Mouse (Mus musculus) midbrain, embryonic 15.5 days (tissue): ENCODE data around the gene Yif1a. TPM values are rescaled to one million over a fixed set of nuclear protein-coding genes. Genes with fewer than 3 reads are reported as not detected.
"Not testable (repeated sequence)": the region's sequence is repeated elsewhere in the genome, so short reads cannot be mapped to it uniquely, and the experiment has no call there.

Experiments
- ATAC-seq: fragments of 200-750 bp; cut with Nextera tagmentation; replicated peaks from 2 replicates; pipeline ENCODE4 v1.8.0; 2017; ENCODE audit warnings: moderate TSS enrichment
- H3K27ac ChIP-seq: fragments of 300-500 bp; sonication (generic); 2 replicates; pipeline ENCODE4 v1.5.1; 2015; ENCODE audit warnings: mild to moderate bottlenecking, inconsistent platforms
- H3K27me3 ChIP-seq: fragments of 300-500 bp; sonication (generic); replicated peaks from 2 replicates; pipeline ENCODE4 v1.6.1; 2015; ENCODE audit warnings: inconsistent platforms
- H3K36me3 ChIP-seq: fragments of 300-500 bp; sonication (generic); replicated peaks from 2 replicates; pipeline ENCODE4 v1.6.1; 2015; ENCODE audit warnings: inconsistent platforms
- H3K4me1 ChIP-seq: fragments of 300-500 bp; sonication (generic); 2 replicates; pipeline ENCODE4 v1.6.1; 2015; ENCODE audit warnings: inconsistent platforms
- H3K4me2 ChIP-seq: fragments of 300-500 bp; sonication (generic); 2 replicates; pipeline ENCODE4 v1.6.1; 2015; ENCODE audit warnings: inconsistent platforms, mild to moderate bottlenecking, moderate library complexity
- H3K4me3 ChIP-seq: fragments of 300-500 bp; sonication (generic); 2 replicates; pipeline ENCODE4 v1.5.1; 2015; ENCODE audit warnings: mild to moderate bottlenecking, inconsistent platforms
- H3K9ac ChIP-seq: fragments of 300-500 bp; sonication (generic); 2 replicates; pipeline ENCODE4 v1.6.1; 2015; ENCODE audit warnings: mild to moderate bottlenecking, inconsistent platforms
- H3K9me3 ChIP-seq: fragments of 300-500 bp; sonication (generic); 2 replicates; pipeline ENCODE4 v1.6.1; 2016; ENCODE audit warnings: inconsistent platforms
- WGBS: fragments of 180-500 bp; shearing (Covaris S2); methylation state at CpG from one replicate; pipeline ENCODE4 v1.1.7; 2015; ENCODE audit warnings: mixed read lengths; 5-methylcytosine and 5-hydroxymethylcytosine counted together
- polyA plus RNA-seq: library from polyadenylated mRNA; unstranded; fragments of >200 nt; fragmentation: Nextera tagmentation; extraction: Ambion mirVana; gene quantifications from 2 replicates; pipeline ENCODE4 v1.2.1, GENCODE M21; 2015

The Yif1a gene
- polyA plus RNA-seq, 1 experiment from 2014 or later, result 43.4 TPM

GRCm38 (mm10) chr19:5082005-5082404 lies 6.3 kb upstream of the Yif1a start:
- Histone ChIP-seq H3K4me3 (no peak overlapping the region), H3K27ac (no peak overlapping the region), H3K9ac (no peak overlapping the region), H3K9me3 (no peaks in the 10 kb centered on the region), H3K4me2 (no peak overlapping the region), H3K27me3 (peaks cover 67% of the 10 kb centered on the region), H3K36me3 (no peaks in the 10 kb centered on the region), H3K4me1 (peaks cover 19% of the 10 kb centered on the region)
- no peak for ATAC-seq
- 71% methylated on average over 18 of the region's 18 CpGs for WGBS

- Histone ChIP-seq H3K4me2 (no peak overlapping the region), H3K9me3 (no peaks in the 10 kb centered on the region), H3K4me1 (peaks cover 24% of the 10 kb centered on the region), H3K36me3 (no peaks in the 10 kb centered on the region), H3K27me3 (peaks cover 67% of the 10 kb centered on the region), H3K27ac (no peak overlapping the region), H3K9ac (no peak overlapping the region), H3K4me3 (no peak overlapping the region)
- 75% methylated on average over 24 of the region's 24 CpGs for WGBS
- no peak for ATAC-seq
Measured at GRCm38 (mm10) chr19:5082596-5082995, 5.7 kb upstream of the Yif1a start.

DNA sequence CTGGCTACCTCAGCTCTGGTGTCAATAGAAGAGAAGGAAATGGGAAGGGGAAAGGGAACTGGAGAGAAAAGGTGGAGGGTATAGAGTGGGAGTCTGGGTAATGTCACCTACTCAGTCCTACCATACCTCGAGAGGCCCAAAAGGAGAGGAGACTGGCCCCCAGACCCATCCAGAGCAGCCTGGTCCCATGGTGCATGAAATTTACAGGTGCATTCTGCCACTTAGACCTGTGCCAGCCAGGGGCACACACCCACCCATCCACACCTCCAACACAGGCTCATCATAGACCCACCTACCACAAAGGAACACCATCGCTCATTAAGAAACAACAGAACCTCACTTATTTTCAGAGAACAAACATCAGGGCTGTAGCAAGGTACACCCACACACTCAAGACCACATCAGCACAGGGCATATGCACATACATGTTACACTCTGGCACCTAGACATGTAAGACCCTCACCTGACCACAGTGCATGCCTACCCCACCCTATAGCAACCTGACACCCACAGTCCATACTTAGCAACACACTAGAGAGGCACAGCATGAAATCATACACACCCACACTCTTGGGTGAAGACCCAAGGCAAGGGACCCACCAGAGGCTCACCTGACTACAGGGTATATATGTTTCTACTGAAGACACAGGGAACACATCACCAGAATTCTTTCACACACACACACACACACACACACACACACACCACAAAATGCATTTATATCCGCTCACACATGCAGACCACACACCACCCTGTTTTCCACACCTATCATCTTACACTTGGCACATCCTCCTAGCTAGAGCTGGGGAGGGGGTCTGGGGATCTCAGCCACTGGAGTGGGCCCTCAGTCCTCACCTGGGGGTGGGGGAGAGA lies 4.1 kb upstream of the Yif1a start:
- no peaks in the 10 kb centered on the region for H3K9me3 ChIP-seq
- ATAC-seq, result no peak
- no peak overlapping the region for H3K27ac ChIP-seq
- H3K4me3 ChIP-seq, result peak overlapping the region; percentile 68
- H3K9ac ChIP-seq, result peak overlapping the region; percentile 69
- peaks cover 31% of the 10 kb centered on the region for H3K4me1 ChIP-seq
- peak overlapping the region; percentile 82 for H3K4me2 ChIP-seq
- no peaks in the 10 kb centered on the region for H3K36me3 ChIP-seq
- H3K27me3 ChIP-seq, result peaks cover 67% of the 10 kb centered on the region
- WGBS, result 71% methylated on average over 3 of the region's 3 CpGs

GRCm38 (mm10) chr19:5084834-5085144 lies 3.5 kb upstream of the Yif1a start:
- Histone ChIP-seq H3K4me2 (peak overlapping the region; percentile 82), H3K9me3 (no peaks in the 10 kb centered on the region), H3K4me3 (peak overlapping the region; percentile 68), H3K27me3 (peaks cover 64% of the 10 kb centered on the region), H3K4me1 (peaks cover 37% of the 10 kb centered on the region), H3K27ac (no peak overlapping the region), H3K9ac (peak overlapping the region; percentile 69), H3K36me3 (0 out of 2 replicates have a peak, but pooled peaks cover 1% of the 10 kb centered on the region)
- ATAC-seq, result no peak
- WGBS, result 2% methylated on average over 15 of the region's 15 CpGs

DNA sequence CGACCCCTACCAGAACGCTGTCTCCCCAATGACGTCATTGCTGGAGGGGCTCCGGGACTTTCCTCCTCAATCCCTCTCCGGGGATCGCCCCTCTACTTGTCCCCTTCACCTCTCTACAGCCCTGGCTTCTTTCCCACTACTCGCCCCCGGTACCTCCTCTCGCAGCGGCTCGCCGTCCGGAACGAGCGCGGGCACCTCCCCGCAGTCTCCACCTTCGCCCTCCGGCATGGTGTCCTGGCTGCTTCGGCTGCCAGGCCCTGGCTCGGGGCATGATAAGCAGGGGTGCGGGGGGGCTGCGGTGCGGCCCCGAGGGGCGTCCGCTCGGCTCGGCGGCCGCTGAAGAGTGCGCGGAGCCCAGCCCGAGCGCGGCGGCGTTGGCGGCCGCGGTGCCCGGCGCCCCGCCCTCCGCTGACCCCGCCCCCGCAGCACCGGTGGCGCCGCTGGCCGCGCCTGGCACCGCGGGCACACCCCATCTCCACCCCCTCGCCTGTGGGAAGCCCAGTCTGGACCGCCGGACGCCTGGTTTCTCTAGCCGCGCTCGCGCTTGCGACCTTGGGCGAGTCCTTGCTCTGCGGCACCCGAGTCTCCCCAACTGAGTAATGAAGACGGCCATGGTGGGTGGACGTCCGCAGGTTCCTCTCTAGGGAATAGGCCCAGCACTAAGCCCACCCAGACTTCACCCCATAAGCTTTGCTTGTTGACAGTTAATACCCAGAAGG lies 3.0 kb upstream of the Yif1a start, which contains the start of gene Tmem151a:
Tmem151a (minus strand) TSS at position 387 of the 719 bp plus-strand sequence.
- H3K36me3 ChIP-seq, result 0 out of 2 replicates have a peak, but pooled peaks cover 3% of the 10 kb centered on the region
- no peaks in the 10 kb centered on the region for H3K9me3 ChIP-seq
- H3K4me1 ChIP-seq, result peaks cover 37% of the 10 kb centered on the region
- H3K27me3 ChIP-seq, result peaks cover 59% of the 10 kb centered on the region
- under 1% methylated on average over 69 of the region's 69 CpGs for WGBS
- H3K4me3 ChIP-seq, result peak within 1 kb of the TSS; percentile 68
- no peak for ATAC-seq
- H3K9ac ChIP-seq, result peak within 1 kb of the TSS; percentile 69
- no peak within 1 kb of the TSS for H3K27ac ChIP-seq
- H3K4me2 ChIP-seq, result peak within 1 kb of the TSS; percentile 82

DNA sequence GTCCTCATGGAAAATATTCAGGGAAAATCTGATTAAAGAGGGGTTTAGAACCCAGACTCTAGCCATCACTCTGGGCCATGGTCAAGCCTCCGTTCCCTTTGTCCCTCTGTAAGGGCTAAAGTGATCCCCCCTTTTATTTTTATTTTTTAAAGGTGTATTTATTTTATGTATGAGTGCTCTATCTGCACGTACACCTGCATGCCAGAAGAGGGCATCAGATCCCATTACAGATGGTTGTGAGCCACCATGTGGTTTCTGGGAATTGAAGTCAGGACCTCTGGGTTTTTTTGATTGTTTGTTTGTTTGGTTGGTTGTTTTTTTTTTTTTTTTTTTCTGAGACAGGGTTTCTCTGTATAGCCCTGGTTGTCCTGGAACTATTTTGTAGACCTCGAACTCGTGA lies 1.8 kb upstream of the Yif1a start:
- not testable (repeated sequence) for H3K4me2 ChIP-seq, H3K9ac ChIP-seq, H3K36me3 ChIP-seq, ATAC-seq, H3K27ac ChIP-seq, H3K9me3 ChIP-seq, H3K4me3 ChIP-seq
- WGBS, result 56% methylated on average over 4 of the region's 4 CpGs
- Histone ChIP-seq H3K4me1 (peaks cover 37% of the 10 kb centered on the region), H3K27me3 (peaks cover 46% of the 10 kb centered on the region)

DNA sequence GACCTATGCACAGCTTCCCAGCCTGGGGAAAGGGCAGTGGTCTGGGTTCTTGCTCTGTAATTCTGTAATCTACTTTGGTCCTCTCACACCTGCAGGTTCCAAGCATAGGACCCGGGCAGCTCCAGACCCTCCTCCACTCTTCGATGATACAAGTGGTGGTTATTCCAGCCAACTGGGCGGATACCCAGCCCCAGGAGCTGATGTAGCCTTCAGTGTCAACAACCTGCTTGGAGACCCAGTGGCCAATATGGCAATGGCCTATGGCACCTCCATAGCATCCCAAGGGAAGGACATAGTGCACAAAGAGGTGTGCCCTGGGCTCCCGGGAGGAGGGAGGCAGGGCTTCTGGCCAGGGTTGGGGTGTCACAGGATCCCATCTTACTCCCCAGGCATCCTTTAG lies 986 bp downstream of the Yif1a start:
- H3K9me3 ChIP-seq, result no peaks in the 10 kb centered on the region
- peak overlapping the region; percentile 65 for H3K4me2 ChIP-seq
- no peak for ATAC-seq
- no peak overlapping the region for H3K27ac ChIP-seq
- H3K36me3 ChIP-seq, result peaks cover 14% of the 10 kb centered on the region
- 87% methylated on average over 4 of the region's 4 CpGs for WGBS
- peaks cover 18% of the 10 kb centered on the region for H3K27me3 ChIP-seq
- peak overlapping the region; percentile 54 for H3K9ac ChIP-seq
- peaks cover 51% of the 10 kb centered on the region for H3K4me1 ChIP-seq
- peak overlapping the region; percentile 71 for H3K4me3 ChIP-seq

DNA sequence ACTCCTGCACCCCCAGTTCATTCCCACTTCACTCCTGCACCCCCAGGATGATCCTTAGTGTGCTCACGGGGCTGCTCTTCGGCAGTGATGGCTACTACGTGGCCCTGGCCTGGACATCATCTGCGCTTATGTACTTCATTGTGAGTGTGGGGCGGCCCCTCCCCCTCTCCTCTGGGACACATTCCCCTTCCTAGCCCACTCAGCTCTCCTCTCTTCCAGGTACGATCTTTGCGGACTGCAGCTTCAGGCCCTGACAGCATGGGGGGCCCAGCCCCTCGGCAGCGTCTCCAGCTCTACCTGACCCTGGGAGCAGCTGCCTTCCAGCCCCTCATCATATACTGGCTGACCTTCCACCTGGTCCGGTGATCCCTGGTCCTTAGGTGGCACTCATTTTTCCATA lies 3.7 kb downstream of the Yif1a start:
- Histone ChIP-seq H3K36me3 (peaks cover 14% of the 10 kb centered on the region), H3K27ac (0 out of 2 replicates have a peak overlapping the region, but pooled peaks have one; percentile 26), H3K4me3 (no peak overlapping the region), H3K9ac (no peak overlapping the region), H3K4me2 (no peak overlapping the region), H3K27me3 (no peaks in the 10 kb centered on the region), H3K4me1 (peaks cover 64% of the 10 kb centered on the region), H3K9me3 (no peaks in the 10 kb centered on the region)
- 87% methylated on average over 10 of the region's 10 CpGs for WGBS
- no peak for ATAC-seq

- ATAC-seq, result no peak
- Histone ChIP-seq H3K9me3 (no peaks in the 10 kb centered on the region), H3K9ac (peak overlapping the region; percentile 30), H3K27me3 (no peaks in the 10 kb centered on the region), H3K36me3 (peaks cover 14% of the 10 kb centered on the region), H3K4me1 (peaks cover 62% of the 10 kb centered on the region), H3K4me3 (peak overlapping the region; percentile 96), H3K27ac (peak overlapping the region; percentile 99), H3K4me2 (peak overlapping the region; percentile 93)
- WGBS, result 74% methylated on average over 12 of the region's 12 CpGs
Measured at GRCm38 (mm10) chr19:5093481-5094242, 5.3 kb downstream of the Yif1a start.

DNA sequence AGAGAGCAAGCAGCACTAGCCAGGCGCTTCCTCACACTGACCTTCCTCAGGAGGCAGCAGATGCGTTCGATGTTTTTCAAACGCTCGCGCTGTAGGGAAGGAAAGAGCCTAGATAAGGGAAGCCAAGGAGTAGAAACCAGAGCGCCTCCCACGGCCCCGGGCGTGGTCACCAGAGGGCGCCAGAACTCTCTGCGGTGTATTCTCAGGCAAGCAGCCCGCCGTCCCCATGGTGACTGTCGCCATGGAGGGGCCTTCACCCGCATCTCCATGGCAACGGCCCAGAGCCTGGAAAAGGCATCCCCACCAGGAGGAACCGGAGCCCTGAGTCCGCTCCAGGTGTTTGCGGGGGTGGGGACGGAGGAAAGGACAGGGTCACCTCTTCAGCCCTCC lies 5.9 kb downstream of the Yif1a start:
- ATAC-seq, result peak; percentile 68
- H3K4me3 ChIP-seq, result peak overlapping the region; percentile 96
- H3K36me3 ChIP-seq, result peaks cover 14% of the 10 kb centered on the region
- no peaks in the 10 kb centered on the region for H3K27me3 ChIP-seq
- no peaks in the 10 kb centered on the region for H3K9me3 ChIP-seq
- H3K4me2 ChIP-seq, result peak overlapping the region; percentile 93
- H3K27ac ChIP-seq, result peak overlapping the region; percentile 99
- under 1% methylated on average over 21 of the region's 21 CpGs for WGBS
- peak overlapping the region; percentile 100 for H3K9ac ChIP-seq
- H3K4me1 ChIP-seq, result peaks cover 63% of the 10 kb centered on the region

- peaks cover 64% of the 10 kb centered on the region for H3K4me1 ChIP-seq
- ATAC-seq, result peak; percentile 1; the same call in 1 of the 2 replicates
- peaks cover 16% of the 10 kb centered on the region for H3K36me3 ChIP-seq
- no peaks in the 10 kb centered on the region for H3K27me3 ChIP-seq
- peak overlapping the region; percentile 96 for H3K4me3 ChIP-seq
- peak overlapping the region; percentile 93 for H3K4me2 ChIP-seq
- H3K9me3 ChIP-seq, result no peaks in the 10 kb centered on the region
- H3K27ac ChIP-seq, result peak overlapping the region; percentile 99
- WGBS, result 26% methylated on average over 11 of the region's 11 CpGs
- peak overlapping the region; percentile 100 for H3K9ac ChIP-seq
Measured at GRCm38 (mm10) chr19:5094746-5095417, 6.5 kb downstream of the Yif1a start.
